Mouse (Mus musculus) right cerebral cortex, postnatal 14 days (tissue): ENCODE data around the gene Gm20721.
"Not testable (repeated sequence)": the region's sequence is repeated elsewhere in the genome, so short reads cannot be mapped to it uniquely, and the experiment has no call there.

Source experiments
- DNase-seq: peaks from one replicate; pipeline ENCODE4 v3.0.0; 2022

The Gm20721 gene

DNA sequence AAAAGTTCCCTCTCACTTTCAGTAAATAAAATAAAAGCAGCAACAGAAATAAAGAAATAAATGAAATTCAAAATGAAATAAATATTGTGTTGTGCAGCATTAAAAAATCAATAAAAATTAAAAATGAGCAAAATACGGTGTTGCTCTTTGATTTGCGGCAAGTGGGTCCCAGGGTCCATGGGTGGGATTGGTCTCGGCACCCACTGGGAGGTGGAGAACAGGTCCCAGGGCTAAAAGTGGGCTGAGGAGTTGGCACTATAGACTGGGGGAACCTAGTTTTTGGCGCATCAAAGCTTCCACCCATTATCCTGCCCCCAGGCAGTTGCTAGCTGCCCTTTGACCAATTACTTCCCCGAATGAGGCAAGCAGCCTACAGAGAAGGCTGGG, at the start of gene Gm20721:
Gene Gm20721 (minus strand): TSS at position 101 of the 387 bp plus-strand sequence.
- no peak for DNase-seq

DNA sequence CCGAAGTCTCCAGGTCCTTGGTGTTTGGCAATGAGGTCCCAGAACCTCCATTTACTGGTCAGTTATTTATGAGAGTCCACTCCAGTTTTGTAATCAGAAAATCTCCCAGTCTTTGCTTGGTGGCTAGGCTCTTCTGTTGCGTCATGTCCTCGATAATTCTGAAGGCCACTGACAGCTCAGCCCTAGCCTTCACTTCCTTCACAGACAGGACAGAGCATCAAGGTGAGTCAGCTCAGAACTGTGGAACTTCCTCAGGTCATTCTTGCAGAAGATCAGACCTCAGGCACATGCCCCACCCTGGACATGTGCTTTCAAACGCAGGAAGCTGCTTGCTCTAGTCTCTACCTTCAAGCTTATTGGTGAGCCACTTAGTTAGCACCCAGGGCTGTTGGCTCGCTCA, 46.9 kb upstream of the Gm20721 start:
- DNase-seq = no peak

DNA sequence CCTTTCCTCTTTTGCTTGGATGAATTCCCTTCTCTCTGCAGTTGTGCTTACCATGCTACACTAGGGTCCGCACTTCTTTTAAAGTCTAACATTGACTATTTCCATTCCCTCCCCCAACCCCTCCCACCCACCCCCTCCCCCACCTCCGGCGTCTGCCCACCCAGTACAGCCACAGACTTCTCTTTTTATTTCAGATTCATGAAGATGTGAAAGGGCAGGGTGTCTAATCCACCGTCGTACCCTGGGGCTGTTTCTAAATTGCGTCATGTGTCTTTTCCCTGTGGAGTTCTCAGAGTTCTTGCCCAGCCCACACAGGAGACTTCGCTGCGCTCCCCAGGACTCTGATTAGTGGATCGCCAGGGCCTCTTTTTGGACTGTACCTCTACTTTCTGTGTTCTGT, 46.0 kb upstream of the Gm20721 start:
- no peak for DNase-seq

DNA sequence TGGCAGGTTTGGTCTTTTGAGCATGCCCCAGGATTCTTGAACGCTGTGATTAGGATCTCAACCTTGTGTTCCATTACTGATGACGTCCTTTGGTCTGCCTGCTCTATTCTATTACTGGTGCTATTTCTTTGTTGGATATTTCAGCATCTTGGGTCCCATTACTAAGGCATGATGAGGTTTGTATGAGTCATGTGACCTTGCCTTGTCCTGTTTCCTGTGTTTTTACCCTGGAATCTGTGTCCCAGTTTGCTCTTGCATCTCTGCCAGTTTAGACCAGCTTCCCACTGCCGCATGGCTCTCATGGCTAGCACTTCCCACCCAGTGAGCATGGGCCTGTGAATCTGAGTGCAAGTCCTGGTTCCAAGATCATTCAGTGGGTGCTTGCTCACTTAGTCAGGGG, 45.4 kb upstream of the Gm20721 start:
- DNase-seq = no peak

DNA sequence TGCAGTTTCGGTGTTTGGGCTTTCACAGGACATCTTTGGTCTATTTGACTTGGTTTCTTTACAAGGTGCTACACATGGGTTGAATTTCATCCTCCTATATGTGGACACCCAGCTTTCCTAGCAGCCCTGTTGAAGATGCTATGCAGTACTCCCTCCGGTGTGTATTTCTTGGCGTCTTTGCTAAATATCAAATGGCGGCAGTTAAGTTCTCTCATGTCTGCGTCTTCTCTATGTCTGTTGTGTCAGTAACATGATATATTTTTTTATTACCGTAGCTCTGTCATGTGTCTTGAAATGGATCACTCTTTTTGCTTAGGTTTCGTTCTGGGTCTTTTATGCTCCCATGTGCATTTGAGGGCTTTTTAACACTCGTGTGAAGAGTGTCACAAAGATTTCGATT, 34.5 kb upstream of the Gm20721 start:
- DNase-seq = no peak

DNA sequence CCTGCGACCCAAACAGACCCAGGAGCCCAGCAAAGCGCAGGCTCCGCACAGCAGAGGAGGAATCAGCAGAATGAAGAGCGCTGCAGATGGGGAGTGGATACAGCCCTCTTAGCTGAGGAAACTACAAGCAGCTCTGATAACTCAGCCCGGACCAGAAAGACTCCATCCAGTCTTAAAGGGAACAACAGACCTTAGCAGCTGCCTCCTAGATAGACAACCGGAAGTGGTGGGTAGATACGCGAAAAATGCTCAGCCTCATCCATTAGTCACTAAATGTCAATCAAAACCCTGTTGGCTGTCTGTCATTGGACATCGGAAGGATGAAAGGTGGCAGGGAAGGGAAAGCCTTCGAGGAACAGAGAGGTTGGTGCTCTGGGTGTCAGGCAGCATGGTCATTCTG, 20.1 kb upstream of the Gm20721 start:
- DNase-seq = no peak

DNA sequence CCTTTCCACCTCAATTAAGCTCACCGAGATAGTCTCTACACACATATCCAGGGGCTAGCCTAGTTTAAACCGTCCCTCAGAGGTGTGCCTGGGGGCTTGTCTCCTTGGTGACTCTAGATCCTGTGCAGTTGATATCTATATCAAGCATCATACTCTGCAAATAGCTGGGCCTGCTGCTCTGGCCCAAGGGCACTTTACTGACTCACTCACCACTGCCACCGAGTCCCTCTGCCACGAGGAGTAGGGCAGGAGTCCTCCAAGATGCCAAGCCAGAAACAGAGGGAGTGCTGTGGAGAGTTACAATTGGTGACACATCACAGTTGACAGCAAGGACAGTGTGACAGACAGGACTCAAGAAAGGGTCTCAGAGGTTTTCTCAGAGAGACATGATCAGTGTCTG, 13.1 kb upstream of the Gm20721 start:
- DNase-seq = no peak

DNA sequence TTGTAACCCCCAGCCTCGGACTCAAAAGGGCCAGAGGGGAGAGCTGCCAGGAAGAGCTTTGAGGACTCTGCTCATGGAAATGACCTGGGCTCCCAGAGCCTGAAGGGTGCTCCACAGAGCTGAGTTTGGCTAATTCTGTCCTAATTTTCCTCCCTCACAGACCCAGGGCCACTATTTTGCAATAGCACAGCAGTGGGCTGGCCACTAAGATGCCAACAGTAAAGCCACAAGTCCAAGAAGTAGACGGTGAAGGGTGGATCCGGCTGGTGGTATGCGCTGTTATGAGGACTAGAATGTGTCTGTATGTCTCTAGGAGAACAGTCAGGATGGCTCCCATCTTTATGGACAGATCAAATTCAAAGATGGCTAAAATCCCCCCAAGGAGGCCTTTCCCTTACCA, 12.0 kb upstream of the Gm20721 start:
- no peak for DNase-seq

DNA sequence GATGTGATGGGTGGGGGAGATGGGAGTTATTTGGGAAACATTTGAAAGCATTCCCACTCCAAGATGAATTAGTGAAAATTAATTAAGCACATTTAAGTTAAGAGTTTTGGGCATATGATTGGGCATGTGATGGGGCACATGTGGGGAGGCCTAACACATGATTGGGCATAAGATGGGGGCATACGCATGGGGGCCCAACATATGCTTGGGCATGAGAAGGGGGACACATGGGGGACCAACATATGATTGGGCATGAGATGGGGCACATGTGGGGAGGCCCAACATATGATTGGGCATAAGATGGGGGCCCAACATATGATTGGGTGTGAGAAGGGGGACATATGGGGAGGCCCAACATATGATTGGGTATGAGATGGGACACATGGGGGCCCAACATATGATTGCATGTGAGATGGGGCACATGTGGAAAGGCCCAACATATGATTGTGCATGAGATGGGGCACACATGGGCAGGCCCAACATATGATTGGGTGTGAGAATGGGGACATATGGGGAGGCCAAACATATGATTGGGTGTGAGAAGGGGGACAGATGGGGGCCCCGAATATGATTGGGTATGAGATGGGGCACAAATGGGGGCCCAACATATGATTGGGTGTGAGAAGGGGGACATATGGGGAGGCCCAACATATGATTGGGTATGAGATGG, 622 bp upstream of the Gm20721 start:
- not testable (repeated sequence) for DNase-seq

DNA sequence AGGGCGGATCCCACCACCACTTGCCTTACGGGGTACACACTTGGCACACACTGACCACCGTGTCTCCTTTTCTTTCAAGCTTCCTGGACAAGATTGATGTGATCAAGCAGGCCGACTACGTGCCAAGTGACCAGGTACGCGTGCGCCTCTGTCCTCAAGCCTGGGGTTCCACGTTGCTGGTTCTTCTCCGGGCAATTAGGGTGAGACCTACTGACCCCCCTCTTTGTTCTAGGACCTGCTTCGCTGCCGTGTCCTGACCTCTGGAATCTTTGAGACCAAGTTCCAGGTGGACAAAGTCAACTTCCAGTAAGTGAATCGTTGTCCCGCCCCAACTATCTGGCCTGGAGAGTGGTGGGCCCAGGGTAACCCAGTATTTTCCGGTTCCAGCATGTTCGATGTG, 1.5 kb downstream of the Gm20721 start:
- no peak for DNase-seq

DNA sequence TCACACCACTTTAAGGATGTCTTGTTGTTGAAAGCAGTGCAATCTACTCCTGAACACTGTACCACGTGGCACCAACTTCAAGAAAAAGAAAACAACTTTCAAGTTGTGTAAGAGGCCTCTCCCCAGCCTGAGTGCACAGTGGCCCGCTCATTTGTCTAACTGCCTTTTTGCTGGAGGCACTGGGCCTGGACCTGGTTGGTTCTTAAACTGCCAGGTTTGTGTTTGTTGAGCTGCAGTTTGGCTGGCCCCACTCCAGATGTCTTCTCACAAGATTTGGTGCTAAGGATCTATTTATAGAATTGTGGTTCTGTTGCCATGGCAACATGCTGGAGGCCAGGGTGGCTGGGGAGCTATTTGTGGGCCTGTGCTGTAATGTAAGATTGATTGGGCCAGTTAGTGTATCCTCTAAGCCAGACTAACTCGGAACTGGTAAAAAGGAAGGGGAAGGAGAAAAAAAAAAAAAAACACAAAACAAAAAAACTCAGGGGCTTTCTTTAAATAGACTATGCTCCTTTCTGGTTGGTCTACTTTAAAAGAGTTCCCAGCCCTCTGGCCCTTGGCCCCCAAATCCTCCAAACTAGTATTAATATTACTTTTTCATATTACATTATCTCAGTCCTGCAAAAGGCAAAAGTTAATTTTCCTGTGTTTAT, 2.4 kb downstream of the Gm20721 start:
- peak; percentile 83 for DNase-seq

DNA sequence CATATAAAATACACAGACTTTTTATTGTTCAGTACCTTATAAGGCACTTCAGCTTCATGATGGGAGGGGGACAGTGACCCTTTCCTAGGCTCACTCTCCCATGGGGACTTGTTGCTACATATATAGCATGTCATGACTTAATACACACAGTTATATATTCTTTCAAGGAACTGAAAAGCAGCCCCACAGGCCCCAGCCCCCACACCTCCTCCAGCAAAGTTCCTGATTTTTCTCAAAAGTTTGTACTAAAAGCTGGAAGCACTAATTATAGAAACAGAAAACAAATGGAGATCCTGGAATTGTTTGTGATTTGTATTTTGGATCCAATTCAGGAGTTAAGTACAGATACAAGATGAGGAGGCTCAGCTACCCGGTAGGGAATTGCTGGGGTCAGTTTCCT, 2.9 kb downstream of the Gm20721 start:
- DNase-seq = no peak

DNA sequence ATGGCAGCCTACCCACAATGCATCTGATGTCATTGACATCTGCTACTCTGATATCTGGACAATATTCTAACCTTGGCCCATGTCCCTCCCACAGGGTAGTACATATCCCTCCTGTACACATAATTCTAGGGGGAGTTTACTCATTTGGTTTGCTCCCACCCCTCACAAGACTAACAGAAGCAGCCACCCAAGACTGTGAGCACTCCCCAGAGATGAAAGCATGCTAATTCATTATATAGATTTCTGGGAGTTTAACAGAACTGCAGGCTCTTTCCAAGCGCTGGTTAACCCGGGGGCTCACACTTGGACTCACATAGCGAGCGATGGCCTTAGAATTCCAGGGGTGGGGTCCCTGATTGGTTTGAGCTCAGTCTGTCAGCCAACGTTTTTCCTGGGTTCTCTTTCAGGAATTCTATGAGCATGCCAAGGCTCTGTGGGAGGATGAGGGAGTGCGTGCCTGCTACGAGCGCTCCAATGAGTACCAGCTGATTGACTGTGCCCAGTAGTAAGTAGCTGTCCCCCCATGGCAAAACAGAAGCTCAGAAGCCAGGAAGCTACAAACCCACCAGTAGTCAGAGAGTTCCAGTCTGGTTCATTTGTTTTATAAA, 3.6 kb downstream of the Gm20721 start:
- DNase-seq = no peak

DNA sequence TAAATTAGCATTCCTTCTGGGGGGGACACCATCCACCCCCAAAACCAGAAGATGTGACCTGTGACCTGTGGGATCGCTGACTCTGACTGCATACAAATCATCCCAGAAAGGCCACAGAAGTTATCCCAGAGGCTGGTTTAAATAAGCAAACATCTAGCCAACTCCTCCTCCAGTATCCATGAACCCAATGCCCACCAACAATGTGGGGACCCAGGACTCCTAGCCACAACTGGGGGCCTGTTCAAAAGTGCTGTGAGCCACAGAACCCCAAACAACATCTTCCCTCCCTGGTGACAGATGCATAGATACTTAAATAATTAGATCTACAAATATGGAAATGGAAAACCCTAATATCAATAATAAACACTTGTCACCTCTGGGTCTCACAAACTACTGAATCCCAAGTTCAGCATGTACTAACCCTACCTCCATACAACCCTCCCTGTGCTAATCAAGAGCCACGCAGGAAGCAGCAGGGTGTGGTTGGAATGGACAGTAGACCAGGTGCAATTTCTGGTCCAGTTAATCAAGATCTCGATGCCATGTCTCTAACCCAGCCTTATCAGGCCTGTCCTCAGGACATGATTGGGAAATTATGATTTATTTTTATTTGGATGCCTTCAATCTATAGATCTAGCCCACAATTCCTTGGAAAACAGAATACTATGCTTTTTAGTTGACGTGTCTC, 5.5 kb downstream of the Gm20721 start:
- DNase-seq = no peak

DNA sequence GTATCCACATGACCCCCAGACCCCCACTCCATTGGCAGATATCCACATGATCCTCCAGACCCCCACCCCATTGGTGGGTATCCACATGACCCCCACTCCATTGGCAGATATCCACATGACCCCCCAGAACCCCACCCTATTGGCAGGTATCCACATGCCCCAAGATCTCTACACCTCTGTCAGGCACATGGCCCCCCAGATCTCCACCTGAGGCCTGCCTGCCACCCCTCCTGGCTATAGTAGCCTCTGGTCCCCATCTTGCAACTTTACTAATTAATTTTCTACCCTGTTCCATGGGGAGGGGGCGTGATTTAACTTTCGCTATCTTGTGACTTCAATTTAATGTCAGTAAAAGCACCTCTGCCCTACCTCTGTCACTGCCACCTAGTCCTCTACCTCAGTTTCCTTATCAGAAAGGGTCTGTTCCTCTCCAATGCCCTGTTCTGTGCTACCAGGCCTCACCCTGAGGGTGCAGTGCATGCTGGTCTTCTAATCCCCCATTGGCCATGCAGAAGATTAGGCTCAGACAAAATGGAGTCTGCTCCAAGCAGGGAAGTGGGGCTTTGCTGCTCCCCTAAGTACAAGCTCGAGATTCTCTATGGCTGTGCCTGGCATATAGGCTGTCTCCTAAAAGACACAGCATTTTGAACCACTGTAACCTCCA, 6.2 kb downstream of the Gm20721 start:
- no peak for DNase-seq

DNA sequence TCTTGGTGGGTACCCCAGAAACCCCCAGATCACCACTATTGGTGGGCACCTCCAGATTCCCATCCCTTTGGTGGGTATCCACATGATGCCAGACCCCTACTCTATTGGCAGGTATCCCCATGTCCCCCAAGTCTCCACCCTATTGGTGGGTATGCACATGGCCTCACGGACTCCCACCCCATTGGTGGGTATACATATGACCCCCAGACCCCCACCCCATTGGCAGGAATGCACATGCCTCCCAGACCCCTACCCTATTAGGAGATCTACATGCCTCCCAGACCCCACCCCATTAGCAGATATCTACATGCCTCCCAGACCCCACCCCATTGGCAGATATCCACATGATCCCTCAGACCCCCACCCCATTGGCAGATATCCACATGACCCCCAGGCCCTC, 6.8 kb downstream of the Gm20721 start:
- no peak for DNase-seq

DNA sequence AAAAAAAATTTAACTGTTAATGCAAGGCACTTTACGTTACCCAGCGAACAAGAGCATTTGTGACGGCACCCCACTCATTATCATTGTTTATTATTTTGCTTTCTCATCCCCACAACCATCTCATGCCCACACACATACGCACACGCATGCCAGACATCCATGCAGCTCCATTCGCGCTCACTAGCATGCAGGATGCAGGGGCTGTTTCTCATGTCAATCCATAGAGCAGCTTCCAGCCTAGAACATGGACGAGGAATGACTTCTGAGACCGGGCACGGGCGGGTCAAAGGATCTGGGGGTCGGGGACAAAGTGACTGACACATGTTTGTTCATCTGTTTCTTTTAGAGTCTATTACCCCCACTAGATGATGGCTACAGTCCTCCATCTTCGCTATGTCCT, 9.2 kb downstream of the Gm20721 start:
- no peak for DNase-seq

DNA sequence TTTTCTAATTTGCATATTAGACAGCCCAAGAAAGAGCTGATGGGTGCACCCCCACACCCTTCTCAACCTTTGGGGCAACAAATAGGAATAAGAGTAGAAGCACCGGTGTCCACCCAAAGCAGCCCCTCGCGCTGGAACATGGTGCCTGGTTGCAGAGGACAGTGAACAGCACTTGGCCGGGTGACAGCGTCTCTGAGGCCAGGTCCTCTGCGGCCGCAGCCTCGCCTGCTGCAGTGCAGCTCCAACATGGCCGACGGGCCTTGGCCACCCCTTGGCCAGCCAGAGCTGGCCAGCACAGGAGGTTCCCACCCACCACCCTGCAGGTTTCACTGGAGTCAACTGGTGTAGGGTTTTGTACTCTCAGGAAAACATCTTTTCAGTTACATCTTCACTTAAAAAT, 12.1 kb downstream of the Gm20721 start:
- no peak for DNase-seq

DNA sequence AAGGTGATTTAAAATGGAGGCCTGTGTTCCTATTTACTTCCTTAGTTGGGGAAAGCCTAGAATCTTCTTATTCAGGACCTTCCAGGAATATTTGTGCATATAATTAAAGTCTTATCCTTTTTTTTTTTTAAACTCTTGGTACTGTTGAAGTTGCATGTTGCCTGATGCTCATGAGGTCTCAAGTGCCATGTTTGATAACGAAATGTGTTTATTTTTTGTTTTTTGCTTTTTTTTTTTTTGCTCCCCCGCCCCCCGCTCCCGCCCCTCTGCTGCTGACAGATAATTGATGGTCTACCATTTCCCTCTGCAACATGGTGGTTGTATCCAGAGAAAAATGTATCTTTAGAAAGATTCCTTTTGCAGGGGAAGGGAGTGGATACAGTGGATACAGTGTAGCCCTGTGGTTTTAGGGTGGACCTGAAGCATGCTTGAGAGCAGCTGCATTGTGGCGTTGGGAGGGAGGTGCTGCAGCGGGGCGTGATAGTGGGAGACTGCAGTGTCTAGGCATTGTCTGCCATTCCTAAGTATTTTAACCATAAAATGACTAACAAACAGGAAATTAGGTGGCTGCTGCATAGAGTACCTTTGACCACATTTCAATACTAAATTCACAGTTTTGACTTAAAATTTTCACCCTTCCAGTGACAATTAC, 13.1 kb downstream of the Gm20721 start:
- DNase-seq = no peak

DNA sequence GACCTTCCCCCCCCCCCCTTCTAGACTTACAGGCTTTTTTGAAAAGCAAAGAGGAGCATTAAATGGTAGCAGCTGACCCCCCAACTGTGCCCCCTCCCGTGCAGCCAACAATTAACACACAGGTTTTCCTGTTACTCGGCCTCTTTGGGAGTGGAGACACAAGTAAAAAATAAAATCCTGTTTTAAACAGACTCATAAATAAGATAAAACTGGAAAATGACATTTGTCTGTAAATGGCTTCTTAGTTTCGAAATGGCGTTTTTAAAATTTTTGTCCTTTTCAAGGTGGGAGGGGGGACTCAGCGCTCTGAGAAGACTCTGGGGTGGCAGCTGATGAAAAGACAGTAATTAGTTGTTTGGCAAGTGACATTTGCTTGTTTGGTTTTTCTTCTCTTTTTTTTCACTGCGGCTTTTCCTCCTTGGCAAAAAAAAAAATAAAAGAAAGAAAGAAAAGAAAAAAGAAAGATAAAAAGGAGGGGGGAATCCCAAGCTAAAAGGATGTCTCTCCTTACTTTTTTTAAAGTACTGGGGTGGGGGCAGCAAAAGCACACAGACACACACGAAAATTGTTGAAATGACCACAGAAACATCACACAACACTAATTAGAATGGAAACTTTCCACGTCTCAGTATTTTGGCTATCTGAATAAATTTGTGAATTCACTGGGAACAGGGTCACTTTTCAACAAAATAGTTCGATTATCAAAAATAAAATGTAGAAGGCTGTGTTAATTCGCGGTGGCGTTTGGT, 15.1 kb downstream of the Gm20721 start:
- no peak for DNase-seq

DNA sequence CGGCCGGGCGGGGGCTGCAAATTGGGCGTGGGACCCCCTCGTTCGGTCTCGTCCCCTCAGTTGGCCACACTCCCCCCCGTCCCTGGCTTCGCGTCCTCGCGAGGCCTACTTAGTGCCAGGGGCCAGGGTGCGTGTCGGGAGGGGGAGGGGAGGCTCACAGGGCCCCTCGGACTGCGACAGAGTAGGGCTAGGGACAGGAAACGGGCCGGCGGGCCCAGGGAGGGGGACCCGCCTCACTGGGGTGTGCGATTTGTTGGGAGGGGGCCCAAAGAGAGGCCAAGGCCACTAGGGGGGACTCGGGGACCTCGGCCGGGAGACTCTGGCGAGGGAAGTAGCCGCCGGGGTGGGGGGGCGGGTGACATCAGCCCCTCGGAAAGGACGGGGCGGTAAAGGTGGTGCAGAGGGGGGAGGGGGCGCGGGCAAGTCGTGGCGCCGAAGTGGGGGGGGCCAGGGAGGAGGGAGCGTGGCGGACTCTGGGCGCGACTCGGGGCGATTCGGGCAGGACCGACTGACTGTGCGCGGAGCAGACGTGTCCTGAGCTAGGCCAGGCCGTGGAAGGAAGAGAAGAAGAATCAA, 15.8 kb downstream of the Gm20721 start:
- DNase-seq = peak; percentile 72
